Mouse (Mus musculus): ENCODE data around the gene Il9r.

DNA sequence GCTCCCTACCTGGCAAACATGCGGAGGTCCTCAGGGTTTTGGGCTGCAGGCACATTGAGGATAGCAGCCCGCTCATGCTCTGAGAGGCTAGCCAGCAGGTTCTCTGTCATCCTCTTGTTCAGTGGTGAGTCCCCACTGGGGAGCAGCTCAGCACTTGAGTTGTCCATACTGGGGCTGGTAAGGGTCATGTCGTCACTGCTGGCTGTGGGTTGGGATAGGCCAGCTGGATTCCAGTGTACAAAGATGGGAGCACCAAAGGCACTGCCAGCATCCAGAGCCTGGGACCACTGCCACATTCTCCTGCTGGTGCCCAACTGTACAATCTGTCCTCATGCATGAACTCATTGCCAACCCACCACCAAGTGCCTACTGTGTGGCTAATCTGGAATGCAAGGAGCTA, 33.8 kb upstream of the Il9r start:
- TF ChIP-seq CTCF (conservative IDR thresholded peaks at IDR 0.05 in 1 of 2, IDR thresholded peaks at IDR 0.05 in 1 of 2; ENCODE audit: low read depth in 2 of 2, low read length in 2 of 2): no peak
- no peak for TF ChIP-seq POLR2A (IDR thresholded peaks at IDR 0.05; ENCODE audit: low read depth, low read length)
- no peak for TF ChIP-seq RAD21 (IDR thresholded peaks at IDR 0.05; ENCODE audit: low read depth, low read length)
- TF ChIP-seq ETS1 (conservative IDR thresholded peaks at IDR 0.05; ENCODE audit: low read depth, low read length): no peak
- no peak for TF ChIP-seq MYC (IDR thresholded peaks at IDR 0.05; ENCODE audit: low read depth, low read length)
- TF ChIP-seq JUND (conservative IDR thresholded peaks at IDR 0.05; ENCODE audit: low read depth, low read length): no peak
- no peak for TF ChIP-seq CHD2 (IDR thresholded peaks at IDR 0.05; ENCODE audit: low read length)
- no peak for TF ChIP-seq UBTF (IDR thresholded peaks at IDR 0.05; ENCODE audit: low read depth, low read length)
- TF ChIP-seq MEF2A (IDR thresholded peaks at IDR 0.05; ENCODE audit: borderline replicate concordance, low read depth, low read length): no peak
- TF ChIP-seq TCF12 (IDR thresholded peaks at IDR 0.05; ENCODE audit: low read depth, low read length): no peak
